8 mouse cellular contexts compared by ENCODE assay signal in genomic region chr16:17802839-17803674, GRCm38 (mm10). TPM values are rescaled to one million over a fixed set of nuclear protein-coding genes. Genes with fewer than 3 reads are reported as not detected.
DNase-seq lines count a peak whose midpoint lies in the region; ATAC-seq and TF ChIP-seq lines count a peak whose summit lies in the region.

No protein-coding gene starts in this region.

- peak overlapping the region; percentile 43 for H3K4me3 ChIP-seq in kidney, adult 2 months (ENCODE audit: insufficient read depth, low read depth, low read length)
- H3K4me3 ChIP-seq in bone marrow macrophage, adult 2 months (ENCODE audit: insufficient read depth, low read length), result peak overlapping the region; percentile 51
- H3K4me3 ChIP-seq in forebrain, postnatal 0 days (ENCODE audit: low read depth, low read length), result peak overlapping the region; percentile 41
- H3K4me3 ChIP-seq in kidney, embryonic 16.5 days (ENCODE audit: low read length), result peak overlapping the region; percentile 44
- peak overlapping the region; percentile 27 for H3K4me3 ChIP-seq in lung, embryonic 15.5 days

- peak overlapping the region; percentile 59 for H3K4me2 ChIP-seq in forebrain, postnatal 0 days (ENCODE audit: low read depth)
- peak overlapping the region; percentile 53 for H3K4me2 ChIP-seq in kidney, embryonic 16.5 days (replicated peaks; ENCODE audit: low read depth, low read length)
- peak overlapping the region; percentile 56 for H3K4me2 ChIP-seq in lung, embryonic 15.5 days

- H3K9ac ChIP-seq in forebrain, postnatal 0 days, result peak overlapping the region; percentile 45
- peak overlapping the region; percentile 24 for H3K9ac ChIP-seq in kidney, embryonic 16.5 days (replicated peaks; ENCODE audit: low read length)
- peak overlapping the region; percentile 18; the same call in 1 of the 2 replicates for H3K9ac ChIP-seq in lung, embryonic 15.5 days

- TF ChIP-seq CTCF in kidney, adult 2 months (conservative IDR thresholded peaks at IDR 0.05; ENCODE audit: insufficient read depth, insufficient read length, low read depth, low read length), result no peak
- TF ChIP-seq CTCF in bone marrow macrophage, adult 2 months (IDR thresholded peaks at IDR 0.05; ENCODE audit: low read depth, low read length), result no peak
- TF ChIP-seq CTCF in forebrain, postnatal 0 days (IDR thresholded peaks at IDR 0.05; ENCODE audit: low read depth), result peak; percentile 25; the same call in 1 of the 2 replicates

- TF ChIP-seq POLR2A in kidney, adult 2 months (IDR thresholded peaks at IDR 0.05; ENCODE audit: low read depth, low read length), result no peak
- TF ChIP-seq POLR2A in bone marrow macrophage, adult 2 months (IDR thresholded peaks at IDR 0.05; ENCODE audit: borderline replicate concordance, low read depth, low read length), result no peak

- H3K36me3 ChIP-seq in kidney, adult 2 months (ENCODE audit: control insufficient read depth, insufficient read depth, low read length), result no peaks in the 10 kb centered on the region
- H3K36me3 ChIP-seq in forebrain, postnatal 0 days (ENCODE audit: insufficient read depth), result no peaks in the 10 kb centered on the region
- H3K36me3 ChIP-seq in kidney, embryonic 16.5 days (ENCODE audit: insufficient read depth, low read length), result 0 out of 2 replicates have a peak, but pooled peaks cover 5% of the 10 kb centered on the region
- H3K36me3 ChIP-seq in lung, embryonic 15.5 days, result peaks cover 9% of the 10 kb centered on the region; the same call in 1 of the 2 replicates

- peak; percentile 44 for ATAC-seq in forebrain, postnatal 0 days
- no peak for ATAC-seq in kidney, embryonic 16.5 days (ENCODE audit: low FRiP score, low TSS enrichment)
- no peak for ATAC-seq in lung, embryonic 15.5 days (ENCODE audit: borderline replicate concordance, extremely low read depth, low FRiP score, low TSS enrichment)

- H3K27me3 ChIP-seq in kidney, adult 2 months (replicated peaks; ENCODE audit: control insufficient read depth, insufficient read depth, low read length), result peaks cover 4% of the 10 kb centered on the region; the same call in 1 of the 2 replicates
- peaks cover 68% of the 10 kb centered on the region for H3K27me3 ChIP-seq in forebrain, postnatal 0 days (ENCODE audit: insufficient read depth, low read length)
- H3K27me3 ChIP-seq in kidney, embryonic 16.5 days (ENCODE audit: insufficient read depth, low read length), result peaks cover 77% of the 10 kb centered on the region
- peaks cover 77% of the 10 kb centered on the region for H3K27me3 ChIP-seq in lung, embryonic 15.5 days

- H3K27ac ChIP-seq in kidney, adult 2 months (ENCODE audit: insufficient read depth, low read depth, low read length), result no peak overlapping the region
- no peak overlapping the region for H3K27ac ChIP-seq in bone marrow macrophage, adult 2 months (ENCODE audit: insufficient read depth, low read depth, low read length)
- H3K27ac ChIP-seq in forebrain, postnatal 0 days (ENCODE audit: low read depth, low read length), result no peak overlapping the region
- no peak overlapping the region for H3K27ac ChIP-seq in kidney, embryonic 16.5 days (ENCODE audit: low read length)
- no peak overlapping the region for H3K27ac ChIP-seq in lung, embryonic 15.5 days

- WGBS in kidney, adult 2 months, result 21% methylated on average over 83 of the region's 83 CpGs
- WGBS in forebrain, postnatal 0 days, result 2% methylated on average over 81 of the region's 83 CpGs
- 11% methylated on average over 83 of the region's 83 CpGs for WGBS in kidney, embryonic 16.5 days
- 17% methylated on average over 83 of the region's 83 CpGs for WGBS in lung, embryonic 15.5 days

- DNase-seq in kidney, adult 2 months, result peak; percentile 53
- DNase-seq in kidney, postnatal 14 days, result no peak
- DNase-seq in forebrain, postnatal 0 days, result peak; percentile 72
- DNase-seq in retina, postnatal 1 day, result peak; percentile 66
- no peak for DNase-seq in spleen, postnatal 36 days (ENCODE audit: low spot score in 2 of 2)

- no peaks in the 10 kb centered on the region for H3K9me3 ChIP-seq in forebrain, postnatal 0 days (ENCODE audit: low read length)
- H3K9me3 ChIP-seq in kidney, embryonic 16.5 days (ENCODE audit: low read length), result no peaks in the 10 kb centered on the region
- H3K9me3 ChIP-seq in lung, embryonic 15.5 days, result no peaks in the 10 kb centered on the region

- peaks cover 8% of the 10 kb centered on the region; the same call in 1 of the 2 replicates for H3K4me1 ChIP-seq in kidney, adult 2 months (ENCODE audit: control insufficient read depth, insufficient read depth, low read length)
- peaks cover 7% of the 10 kb centered on the region for H3K4me1 ChIP-seq in bone marrow macrophage, adult 2 months (ENCODE audit: control insufficient read depth, insufficient read depth, low read length)
- H3K4me1 ChIP-seq in forebrain, postnatal 0 days (ENCODE audit: insufficient read depth), result peaks cover 23% of the 10 kb centered on the region; the same call in 1 of the 2 replicates
- peaks cover 80% of the 10 kb centered on the region for H3K4me1 ChIP-seq in kidney, embryonic 16.5 days (ENCODE audit: insufficient read depth, low read length)
- peaks cover 93% of the 10 kb centered on the region for H3K4me1 ChIP-seq in lung, embryonic 15.5 days

RNA-seq across cellular contexts. Expression of gene Scarf2, which starts 6.0 kb away (rescaled TPM):
- 26.8 and 38.2 TPM in 2 replicates for polyA plus RNA-seq in kidney, adult 2 months (2012; rRNA removed)
- polyA plus RNA-seq in bone marrow macrophage, adult 2 months (2012; ENCODE audit: insufficient read depth, insufficient read length, missing spikeins), result 0.86 and 1.7 TPM in 2 replicates
- 6.2 and 10.6 TPM in 2 replicates for total RNA-seq in forebrain, postnatal 0 days (2014; rRNA removed)
- polyA plus RNA-seq in forebrain, postnatal 0 days (2015; fragmentation: Nextera tagmentation; extraction: Ambion mirVana), result 1.9 and 2.1 TPM in 2 replicates
- 8.1 and 8.9 TPM in 2 replicates for polyA plus RNA-seq in kidney, embryonic 16.5 days (2015; fragmentation: Nextera tagmentation; extraction: Ambion mirVana)
- polyA plus RNA-seq in lung, embryonic 15.5 days (2015; fragmentation: Nextera tagmentation; extraction: Ambion mirVana), result 20.5 and 23.9 TPM in 2 replicates

RNA-seq across cellular contexts. Expression of gene B830017H08Rik, which starts 29.9 kb away (rescaled TPM):
- polyA plus RNA-seq in kidney, adult 2 months (2012; rRNA removed), result 6.2 and 7.9 TPM in 2 replicates
- polyA plus RNA-seq in bone marrow macrophage, adult 2 months (2012; ENCODE audit: insufficient read depth, insufficient read length, missing spikeins), result not detected in 2 replicates
- total RNA-seq in forebrain, postnatal 0 days (2014; rRNA removed), result 4.5 and 5.9 TPM in 2 replicates
- 6.8 TPM in 2 replicates for polyA plus RNA-seq in forebrain, postnatal 0 days (2015; fragmentation: Nextera tagmentation; extraction: Ambion mirVana)
- polyA plus RNA-seq in kidney, embryonic 16.5 days (2015; fragmentation: Nextera tagmentation; extraction: Ambion mirVana), result 0.09 TPM in 1 of 2 replicates, not detected in the other
- 0.09 TPM in 1 of 2 replicates, not detected in the other for polyA plus RNA-seq in lung, embryonic 15.5 days (2015; fragmentation: Nextera tagmentation; extraction: Ambion mirVana)

RNA-seq across cellular contexts. Expression of gene Car15, which starts 35.1 kb away (rescaled TPM):
- polyA plus RNA-seq in kidney, adult 2 months (2012; rRNA removed), result 372 and 440 TPM in 2 replicates
- polyA plus RNA-seq in bone marrow macrophage, adult 2 months (2012; ENCODE audit: insufficient read depth, insufficient read length, missing spikeins), result 1.3 and 1.6 TPM in 2 replicates
- 4.2 and 7.5 TPM in 2 replicates for total RNA-seq in forebrain, postnatal 0 days (2014; rRNA removed)
- polyA plus RNA-seq in forebrain, postnatal 0 days (2015; fragmentation: Nextera tagmentation; extraction: Ambion mirVana), result 1.8 and 1.9 TPM in 2 replicates
- 35.7 and 48.6 TPM in 2 replicates for polyA plus RNA-seq in kidney, embryonic 16.5 days (2015; fragmentation: Nextera tagmentation; extraction: Ambion mirVana)
- polyA plus RNA-seq in lung, embryonic 15.5 days (2015; fragmentation: Nextera tagmentation; extraction: Ambion mirVana), result 1.8 and 3.3 TPM in 2 replicates

RNA-seq across cellular contexts. Expression of gene Klhl22, which starts 43.6 kb away (rescaled TPM):
- 50.9 and 69.4 TPM in 2 replicates for polyA plus RNA-seq in kidney, adult 2 months (2012; rRNA removed)
- polyA plus RNA-seq in bone marrow macrophage, adult 2 months (2012; ENCODE audit: insufficient read depth, insufficient read length, missing spikeins), result 9.3 and 12.4 TPM in 2 replicates
- total RNA-seq in forebrain, postnatal 0 days (2014; rRNA removed), result 117 and 162 TPM in 2 replicates
- 69.6 and 73.8 TPM in 2 replicates for polyA plus RNA-seq in forebrain, postnatal 0 days (2015; fragmentation: Nextera tagmentation; extraction: Ambion mirVana)
- 69.8 and 72.0 TPM in 2 replicates for polyA plus RNA-seq in kidney, embryonic 16.5 days (2015; fragmentation: Nextera tagmentation; extraction: Ambion mirVana)
- 61.2 and 66.0 TPM in 2 replicates for polyA plus RNA-seq in lung, embryonic 15.5 days (2015; fragmentation: Nextera tagmentation; extraction: Ambion mirVana)

Comparison
In these comparisons a context has a peak if more than half of its experiments do, and no peak if none do; other contexts are left out.
1. DNase-seq: peak in kidney, adult 2 months (single experiment), forebrain, postnatal 0 days (single experiment) and retina, postnatal 1 day (single experiment); none in kidney, postnatal 14 days (single experiment) and spleen, postnatal 36 days (0 of 2).
2. Peak in every context shown above with its lines, with median percentiles within 50 percentile points of each other: H3K4me3 ChIP-seq, H3K4me2 ChIP-seq and H3K9ac ChIP-seq.